Mouse (Mus musculus) heart, postnatal 36 days (tissue): ENCODE data around the gene Apbb1ip. TPM values are rescaled to one million over a fixed set of nuclear protein-coding genes. Genes with fewer than 3 reads are reported as not detected.

Experiments used
- DNase-seq, 2 experiments: peaks; one replicate each; pipeline ENCODE4 v3.0.0; 2021 to 2022
- intact Hi-C: fragments of 180-260 bp; cut with DNase I; formaldehyde crosslinking; loops from one replicate; pipeline ENCODE4 v1.15.1; 2025
- total RNA-seq, 2 experiments: library from RNA; stranded (reverse); gene quantifications; 2 replicates each; pipeline ENCODE4 v1.2.3; 2021

Apbb1ip gene
- total RNA-seq: 1 to 10 TPM; 4.0 to 4.5 TPM

DNA sequence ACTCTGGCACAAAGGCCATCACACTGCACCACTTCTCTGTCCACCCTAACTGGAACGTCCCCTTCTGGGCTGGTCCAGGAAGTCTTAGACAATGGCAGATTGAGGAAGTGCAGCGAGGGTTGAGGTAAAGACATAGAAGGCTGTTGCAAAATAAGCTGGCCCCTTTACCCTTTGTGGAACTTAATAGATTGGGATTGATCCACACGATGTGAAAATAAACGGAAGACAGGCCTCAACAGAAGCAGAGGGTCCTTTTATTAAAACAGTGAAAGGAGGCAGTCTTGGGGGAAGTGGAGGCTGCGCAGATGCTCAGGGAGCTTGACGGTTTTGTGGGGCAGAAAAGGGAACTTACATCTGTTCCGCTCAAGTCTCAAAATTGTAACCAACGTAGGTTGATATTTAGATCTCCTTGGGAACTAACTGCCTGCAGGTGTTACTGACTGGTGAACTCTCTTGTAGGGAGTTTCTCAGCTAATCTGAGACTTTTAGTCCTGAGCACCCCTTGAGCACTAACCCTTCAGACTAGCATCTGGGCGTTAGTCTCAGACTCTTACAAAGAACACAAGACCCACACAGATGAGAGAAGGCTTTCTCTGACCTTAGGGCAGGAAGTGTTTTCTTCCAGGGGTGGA, at the start of gene Apbb1ip:
Gene Apbb1ip (plus strand): TSS at position 546 of the 632 bp plus-strand sequence.
- peak; percentile 16 to 36 for DNase-seq
- intact Hi-C loops: no loop called here

GRCm38 (mm10) chr2:22727113-22727512, 46.8 kb upstream of the Apbb1ip start:
- no peak for DNase-seq
- intact Hi-C loops: no loop called here

GRCm38 (mm10) chr2:22736134-22736533, 37.8 kb upstream of the Apbb1ip start:
- intact Hi-C loops: no loop called here
- DNase-seq: no peak

GRCm38 (mm10) chr2:22739369-22739768, 34.5 kb upstream of the Apbb1ip start:
- intact Hi-C loops: no loop called here

GRCm38 (mm10) chr2:22740441-22740840, 33.5 kb upstream of the Apbb1ip start:
- no peak for DNase-seq
- intact Hi-C loops: no loop called here

More at GRCm38 (mm10) chr2:22739369-22739768, 34.5 kb upstream of the Apbb1ip start:
- no peak for DNase-seq

DNA sequence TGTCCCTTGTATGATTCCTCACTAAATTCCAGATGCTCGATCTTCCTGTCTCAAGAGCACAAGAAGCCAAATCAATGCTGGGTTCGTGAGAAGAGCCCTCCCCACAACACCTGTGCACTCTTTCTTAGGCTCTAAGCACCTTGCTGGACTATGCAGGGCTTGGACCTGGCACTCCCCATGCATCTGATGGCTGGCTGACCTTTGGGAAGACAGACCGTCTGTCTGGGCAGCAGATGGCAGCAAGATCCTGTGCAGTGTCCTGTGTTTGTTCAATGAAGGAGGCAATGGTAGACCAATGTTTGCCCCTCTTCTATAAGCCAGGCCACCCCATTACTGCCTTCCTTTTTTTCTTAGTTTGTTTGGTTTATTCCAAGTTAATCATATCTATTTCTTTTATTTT, 32.7 kb upstream of the Apbb1ip start:
- DNase-seq: no peak
- intact Hi-C loops: no loop called here

GRCm38 (mm10) chr2:22744121-22744761, 29.7 kb upstream of the Apbb1ip start:
- intact Hi-C loops: no loop called here
- peak; percentile 15 to 29 for DNase-seq

GRCm38 (mm10) chr2:22744876-22745275, 29.0 kb upstream of the Apbb1ip start:
- no peak for DNase-seq
- intact Hi-C loops: no loop called here

- intact Hi-C loops: no loop called here
- DNase-seq: no peak
Measured at GRCm38 (mm10) chr2:22746785-22747184, 27.1 kb upstream of the Apbb1ip start.

DNA sequence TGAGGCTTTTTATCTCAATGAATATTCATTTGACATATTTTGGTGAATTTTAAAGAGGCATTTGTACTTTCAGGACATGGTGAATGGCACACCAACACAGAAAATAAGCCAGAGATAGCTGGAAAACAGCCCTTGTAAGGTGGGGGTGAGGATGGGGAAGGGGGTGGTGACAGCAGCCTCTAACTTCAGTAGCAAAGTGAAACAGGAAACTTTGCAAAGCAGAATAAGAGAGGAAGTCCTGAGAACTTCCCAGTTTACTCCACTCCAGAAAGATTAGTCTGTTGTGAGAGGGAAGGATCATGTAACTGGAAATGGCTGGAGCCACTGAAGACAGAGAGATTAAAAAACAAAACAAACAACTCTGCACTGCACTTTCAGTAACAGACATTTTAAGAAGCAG, 26.0 kb upstream of the Apbb1ip start:
- no peak for DNase-seq
- intact Hi-C loops: no loop called here

GRCm38 (mm10) chr2:22749761-22750160, 24.1 kb upstream of the Apbb1ip start:
- intact Hi-C loops: no loop called here
- no peak for DNase-seq

GRCm38 (mm10) chr2:22752492-22752891, 21.4 kb upstream of the Apbb1ip start:
- intact Hi-C loops: no loop called here
- no peak for DNase-seq

GRCm38 (mm10) chr2:22753461-22754075, 20.3 kb upstream of the Apbb1ip start:
- intact Hi-C loops: no loop called here
- DNase-seq: no peak

- DNase-seq: no peak
- intact Hi-C loops: no loop called here
Measured at GRCm38 (mm10) chr2:22754222-22754824, 19.6 kb upstream of the Apbb1ip start.

DNA sequence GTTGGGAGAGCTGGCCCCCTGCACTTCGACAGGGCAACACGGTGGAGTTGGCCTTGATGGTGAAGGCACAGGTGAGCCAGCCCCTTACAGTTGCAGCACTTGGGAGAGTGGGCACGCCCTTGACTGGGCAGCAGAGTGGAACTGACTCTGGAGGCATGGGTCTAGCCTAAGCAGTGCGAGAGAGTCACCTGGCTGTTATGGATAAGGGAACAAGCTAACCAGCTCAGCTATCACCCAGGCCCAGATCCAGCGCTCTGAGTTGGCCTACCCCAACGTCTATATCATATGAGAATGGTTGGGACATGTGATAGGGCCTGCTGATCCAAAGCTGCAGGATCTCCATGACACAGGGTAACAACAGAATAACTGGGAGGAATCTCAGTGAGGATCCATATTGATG, 18.3 kb upstream of the Apbb1ip start:
- DNase-seq: no peak
- intact Hi-C loops: loop anchor here (5.0 kb wide), 1 partner anchor 62 kb away; no protein-coding TSS in a partner anchor

- intact Hi-C loops: loop anchor here (1.0 to 5.0 kb wide), 2 partner anchors 59 to 106 kb away; no protein-coding TSS in a partner anchor
- DNase-seq: peak; percentile 75 to 78
Measured at GRCm38 (mm10) chr2:22758310-22758972, 15.5 kb upstream of the Apbb1ip start.

DNA sequence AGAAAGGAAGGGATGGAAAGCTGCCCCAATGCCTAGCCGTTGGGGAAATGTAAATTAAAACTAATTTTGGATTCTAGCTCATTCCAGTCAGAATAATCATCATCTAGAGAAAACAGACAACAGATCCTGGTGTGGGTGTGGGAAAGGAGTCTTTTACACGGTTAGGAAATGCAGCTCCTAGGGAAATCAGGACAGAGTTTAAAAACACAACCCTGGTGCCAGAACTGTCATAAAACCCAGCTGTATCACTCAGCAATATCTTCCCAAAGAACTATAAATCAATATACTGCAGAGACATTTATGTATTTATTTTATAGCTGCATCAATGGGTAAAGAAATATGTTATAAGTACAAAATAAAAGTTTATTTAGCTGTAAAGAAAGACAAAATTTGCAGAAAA, 13.4 kb upstream of the Apbb1ip start:
- no peak for DNase-seq
- intact Hi-C loops: no loop called here

DNA sequence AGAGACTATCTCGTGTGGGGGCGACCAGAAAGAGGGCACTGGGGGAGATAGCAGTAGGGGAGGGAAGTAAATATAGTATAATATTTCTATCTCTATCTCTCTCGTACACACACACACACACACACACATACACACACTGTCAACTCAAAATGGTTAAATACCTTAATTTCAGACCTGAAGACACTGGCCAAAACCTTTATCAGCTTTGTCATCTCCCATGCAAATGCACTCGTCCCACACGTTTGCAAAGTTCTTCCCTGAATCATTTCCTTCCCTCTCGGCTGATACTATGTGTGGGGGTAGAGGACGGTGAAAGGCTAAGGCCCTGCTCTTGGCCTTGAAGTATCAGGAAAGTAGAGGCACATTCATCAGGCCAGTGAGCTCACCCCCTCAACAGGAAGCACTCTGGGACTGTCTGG, 12.8 kb upstream of the Apbb1ip start:
- DNase-seq: no peak
- intact Hi-C loops: no loop called here

DNA sequence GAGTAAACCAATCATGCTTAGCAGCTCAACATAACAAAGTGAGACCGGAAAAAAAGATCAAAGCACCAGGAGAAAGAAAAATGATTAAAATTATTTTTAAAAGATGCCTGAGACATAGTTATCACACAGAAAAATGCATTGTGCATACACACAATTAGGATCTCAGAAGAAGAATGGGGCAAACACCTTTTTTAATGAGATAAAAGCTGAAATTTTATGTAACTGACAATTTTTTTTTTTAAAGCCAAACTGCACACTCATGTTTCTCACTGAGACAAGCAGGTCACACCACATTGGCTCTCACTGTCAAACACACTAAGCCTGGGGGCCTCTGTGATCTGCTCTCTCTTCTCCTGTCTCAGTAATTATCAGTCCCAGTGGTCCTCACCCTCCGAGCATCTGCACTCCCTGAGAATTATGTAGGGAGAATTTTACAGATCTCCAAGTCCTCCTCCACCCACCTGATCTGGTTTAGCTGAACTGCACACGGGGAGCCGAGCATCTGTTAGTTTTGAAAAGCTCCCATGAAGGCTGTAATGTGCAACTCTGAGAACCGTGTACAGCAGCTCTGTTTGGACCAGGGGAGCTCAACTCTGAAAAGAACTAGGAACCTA, 9.0 kb upstream of the Apbb1ip start:
- no peak for DNase-seq
- intact Hi-C loops: no loop called here

- DNase-seq: no peak
- intact Hi-C loops: no loop called here
Measured at GRCm38 (mm10) chr2:22771311-22771710, 2.6 kb upstream of the Apbb1ip start.
